Mouse (Mus musculus) brain, embryonic 14.5 days (tissue): ENCODE measurements at regions not wholly inside any gene's neighbourhood (a gene's known extent, or its start where the extent isn't known, plus 50 kb on each side); places are given as distances from the start of the nearest gene placed in this dataset.

ENCODE experiments used
- CTCF ChIP-seq: fragments of 200-500 bp; IDR thresholded peaks from 2 replicates; pipeline ENCODE4 v1.5.1; 2012; ENCODE audit warnings: inconsistent platforms, mild to moderate bottlenecking, moderate library complexity, borderline replicate concordance; ENCODE audit not compliant: insufficient read depth, insufficient read length; ENCODE audit errors: extremely low read depth
- POLR2A ChIP-seq: fragments of 200-500 bp; IDR thresholded peaks from 2 replicates; pipeline ENCODE4 v1.6.1; 2012; ENCODE audit warnings: mild to moderate bottlenecking, inconsistent platforms, borderline replicate concordance; ENCODE audit not compliant: poor library complexity, insufficient read depth, insufficient read length, severe bottlenecking; ENCODE audit errors: extremely low read depth

DNA sequence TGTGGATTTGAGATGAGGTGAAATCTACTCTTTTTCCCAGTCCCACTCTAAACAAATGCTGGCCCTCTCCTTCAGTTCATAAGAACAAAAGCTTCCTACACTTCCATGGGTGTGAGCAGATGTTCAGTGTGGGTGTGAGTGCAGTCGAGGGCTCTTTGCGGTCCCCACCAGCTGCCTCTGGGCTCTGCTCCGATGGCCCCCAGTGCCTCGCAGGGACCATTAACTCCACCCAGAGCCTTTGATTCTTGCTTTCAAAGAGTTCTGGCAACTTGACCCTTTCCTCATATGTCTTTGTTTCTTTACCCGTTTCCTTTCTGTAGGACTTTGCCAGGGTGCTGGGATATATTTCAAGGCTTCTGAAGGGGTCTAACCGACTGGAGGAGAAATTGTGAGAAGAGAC is 229.9 kb upstream of the Cxcr4 start:
- TF ChIP-seq CTCF, result no peak
- no peak for TF ChIP-seq POLR2A
